Mouse (Mus musculus) frontal cortex, postnatal 14 days (tissue): ENCODE measurements around the gene Dvl3.
"Not testable (repeated sequence)": the region's sequence is repeated elsewhere in the genome, so short reads cannot be mapped to it uniquely, and the experiment has no call there.

ENCODE experiments used
- DNase-seq, 2 experiments: peaks; one replicate each; pipeline ENCODE4 v3.0.0; 2022; ENCODE audit warnings: low spot score in 2 of 2

Gene Dvl3

GRCm38 (mm10) chr16:20516726-20517201 lies at the start of gene Dvl3:
TSS of gene Dvl3 (plus strand) at chr16:20516982.
- DNase-seq: peak; percentile 69 to 78

GRCm38 (mm10) chr16:20470981-20471380 lies 45.8 kb upstream of the Dvl3 start:
- no peak for DNase-seq

- no peak for DNase-seq
These were observed 45.1 kb upstream of the Dvl3 start for GRCm38 (mm10) chr16:20471686-20472085.

- DNase-seq: no peak
These were observed 43.0 kb upstream of the Dvl3 start for GRCm38 (mm10) chr16:20473748-20474147.

GRCm38 (mm10) chr16:20474211-20474610 lies 42.6 kb upstream of the Dvl3 start:
- DNase-seq: no peak

- no peak for DNase-seq
These were observed 42.0 kb upstream of the Dvl3 start for GRCm38 (mm10) chr16:20474786-20475185.

- DNase-seq: no peak
These were observed 41.4 kb upstream of the Dvl3 start for GRCm38 (mm10) chr16:20475335-20475734.

- no peak for DNase-seq
These were observed 39.9 kb upstream of the Dvl3 start for GRCm38 (mm10) chr16:20476857-20477256.

GRCm38 (mm10) chr16:20477270-20477669 lies 39.5 kb upstream of the Dvl3 start:
- no peak for DNase-seq

GRCm38 (mm10) chr16:20478504-20478903 lies 38.3 kb upstream of the Dvl3 start:
- no peak for DNase-seq

GRCm38 (mm10) chr16:20479026-20479760 lies 37.6 kb upstream of the Dvl3 start:
- not testable (repeated sequence) for DNase-seq

GRCm38 (mm10) chr16:20480115-20480514 lies 36.7 kb upstream of the Dvl3 start:
- DNase-seq: no peak

- DNase-seq: no peak
These were observed 35.0 kb upstream of the Dvl3 start for GRCm38 (mm10) chr16:20481746-20482145.

GRCm38 (mm10) chr16:20483716-20484115 lies 33.1 kb upstream of the Dvl3 start:
- DNase-seq: not testable (repeated sequence)

- DNase-seq: no peak
These were observed 31.7 kb upstream of the Dvl3 start for GRCm38 (mm10) chr16:20485061-20485460.

GRCm38 (mm10) chr16:20486048-20486447 lies 30.7 kb upstream of the Dvl3 start:
- no peak for DNase-seq

GRCm38 (mm10) chr16:20488151-20488550 lies 28.6 kb upstream of the Dvl3 start:
- no peak for DNase-seq

- DNase-seq: not testable (repeated sequence)
These were observed 28.0 kb upstream of the Dvl3 start for GRCm38 (mm10) chr16:20488751-20489150.

GRCm38 (mm10) chr16:20489233-20489632 lies 27.5 kb upstream of the Dvl3 start:
- DNase-seq: no peak

- DNase-seq: no peak
These were observed 26.2 kb upstream of the Dvl3 start for GRCm38 (mm10) chr16:20490581-20490980.

GRCm38 (mm10) chr16:20491301-20491700 lies 25.5 kb upstream of the Dvl3 start:
- no peak for DNase-seq

GRCm38 (mm10) chr16:20493452-20493851 lies 23.3 kb upstream of the Dvl3 start:
- no peak for DNase-seq
